Mouse (Mus musculus) cerebellum, adult 2 months (tissue): ENCODE measurements around the gene Ccdc40. TPM values are rescaled to one million over a fixed set of nuclear protein-coding genes. Genes with fewer than 3 reads are reported as not detected.
"Not testable (repeated sequence)": the region's sequence is repeated elsewhere in the genome, so short reads cannot be mapped to it uniquely, and the experiment has no call there.

Experiments
- DNase-seq, 2 experiments: peaks; one replicate each; pipeline ENCODE4 v3.0.0; 2021
- H3K27ac ChIP-seq: fragments of 200-500 bp; 2 replicates; pipeline ENCODE4 v1.5.1; 2012; ENCODE audit warnings: low read length, control low read depth, inconsistent platforms; ENCODE audit not compliant: insufficient read depth
- H3K27me3 ChIP-seq: fragments of 200-500 bp; 2 replicates; pipeline ENCODE4 v1.6.1; 2012; ENCODE audit warnings: inconsistent platforms, mild to moderate bottlenecking, low read length, moderate library complexity; ENCODE audit not compliant: control insufficient read depth, insufficient read depth
- H3K4me1 ChIP-seq: fragments of 200-500 bp; 2 replicates; pipeline ENCODE4 v1.6.1; 2011; ENCODE audit warnings: low read length; ENCODE audit not compliant: control insufficient read depth, insufficient read depth
- H3K4me3 ChIP-seq: fragments of 200-500 bp; replicated peaks from 2 replicates; pipeline ENCODE3; 2011; ENCODE audit warnings: mild to moderate bottlenecking, low read depth, low read length, control low read depth; ENCODE audit not compliant: insufficient read depth
- CTCF ChIP-seq: fragments of 200-500 bp; IDR thresholded peaks from 2 replicates; pipeline ENCODE4 v1.5.1; 2011; ENCODE audit warnings: low read depth, mild to moderate bottlenecking, control low read depth, low read length, moderate library complexity, borderline replicate concordance; ENCODE audit not compliant: insufficient read depth
- POLR2A ChIP-seq: fragments of 200-500 bp; IDR thresholded peaks from 2 replicates; pipeline ENCODE4 v1.6.1; 2011; ENCODE audit warnings: low read length, control low read depth, borderline replicate concordance; ENCODE audit not compliant: insufficient read depth
- WGBS: fragments of 180-500 bp; shearing (Covaris S2); methylation state at CpG from one replicate; pipeline ENCODE4 v1.1.7; 2018; 5-methylcytosine and 5-hydroxymethylcytosine counted together
- polyA plus RNA-seq: library from polyadenylated mRNA; depleted of rRNA; stranded (reverse); fragments of >200 nt; gene quantifications from 2 replicates; pipeline ENCODE4 v1.2.3, GENCODE M21; 2012

Gene Ccdc40
- polyA plus RNA-seq, 1 experiment, result 2.4 TPM

DNA sequence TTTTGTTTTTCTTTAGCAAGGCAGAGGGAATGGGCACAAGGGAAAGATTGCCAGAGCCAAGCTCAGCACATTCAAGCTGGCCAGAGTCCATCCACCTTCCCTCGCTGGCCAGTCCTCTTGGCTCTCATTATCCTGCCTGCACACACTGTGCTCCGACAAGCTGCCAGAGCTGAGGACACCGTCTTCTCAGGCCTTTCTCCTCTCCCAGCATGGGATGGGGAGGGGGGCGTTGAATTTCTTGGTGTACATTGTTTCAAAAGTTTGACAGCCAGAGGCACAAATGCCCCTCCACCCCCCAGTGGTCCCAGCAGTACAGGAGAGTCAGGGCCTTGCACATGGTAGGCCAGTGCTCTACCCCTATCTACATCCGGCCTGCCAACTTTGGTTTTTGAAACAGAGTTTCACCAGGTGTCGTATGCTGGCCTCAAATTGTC lies 38.9 kb downstream of the Ccdc40 start:
- Histone ChIP-seq H3K27ac (peak overlapping the region; percentile 59), H3K27me3 (no peaks in the 10 kb centered on the region), H3K4me1 (peaks cover 12% of the 10 kb centered on the region), H3K4me3 (no peak overlapping the region)
- DNase-seq, result peak; percentile 82 to 89
- TF ChIP-seq POLR2A (no peak), CTCF (no peak; the same call in 1 of the 2 replicates)
- 5% methylated on average over 6 of the region's 6 CpGs for WGBS

DNA sequence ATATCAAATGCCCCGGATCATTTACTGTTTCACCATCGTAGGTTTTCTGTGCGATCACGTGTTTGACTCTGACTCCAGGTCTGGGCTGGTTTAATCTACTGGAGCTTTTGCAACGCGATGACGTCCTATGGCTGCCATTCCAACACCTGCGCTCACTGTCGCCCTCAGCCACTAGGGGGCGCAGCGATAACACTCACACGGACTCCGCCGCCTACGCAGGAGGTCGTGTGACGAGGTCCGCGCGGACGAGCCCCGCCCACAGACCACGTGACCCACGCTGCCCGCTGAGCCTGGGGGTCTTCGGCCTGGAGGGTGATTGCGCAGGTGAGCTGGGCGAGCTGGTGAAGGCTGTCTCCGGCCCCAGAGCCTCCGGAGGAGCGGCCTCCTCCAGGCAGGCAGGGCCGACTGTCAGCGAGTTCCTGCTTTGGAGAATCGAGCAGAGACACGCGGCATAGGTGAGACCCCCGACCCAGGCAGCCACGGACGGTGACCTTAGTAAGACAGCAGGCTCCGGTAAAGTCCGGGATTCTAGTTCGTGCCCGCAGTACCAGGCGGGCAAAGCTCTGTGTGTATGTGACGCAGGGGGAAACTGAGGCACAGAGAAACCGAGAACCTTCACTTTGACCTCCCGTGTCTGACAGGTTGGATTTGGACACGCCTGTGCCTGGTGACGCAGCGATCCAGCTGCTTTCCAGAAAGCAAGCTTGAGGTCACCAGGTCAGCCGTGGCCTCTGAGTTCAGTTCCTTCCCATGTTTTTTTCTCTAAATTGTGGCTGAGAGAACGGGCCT lies 39.6 kb downstream of the Ccdc40 start, which contains the start of gene Gaa:
Gene Gaa (plus strand): TSS at position 120 of the 789 bp plus-strand sequence.
- Histone ChIP-seq H3K4me1 (peaks cover 12% of the 10 kb centered on the region), H3K27me3 (no peaks in the 10 kb centered on the region), H3K27ac (peak within 1 kb of the TSS; percentile 74), H3K4me3 (peak within 1 kb of the TSS; percentile 83)
- DNase-seq, result peak; percentile 93 to 97
- WGBS, result 5% methylated on average over 52 of the region's 52 CpGs
- TF ChIP-seq CTCF (peak; percentile 94), POLR2A (peak; percentile 68)

DNA sequence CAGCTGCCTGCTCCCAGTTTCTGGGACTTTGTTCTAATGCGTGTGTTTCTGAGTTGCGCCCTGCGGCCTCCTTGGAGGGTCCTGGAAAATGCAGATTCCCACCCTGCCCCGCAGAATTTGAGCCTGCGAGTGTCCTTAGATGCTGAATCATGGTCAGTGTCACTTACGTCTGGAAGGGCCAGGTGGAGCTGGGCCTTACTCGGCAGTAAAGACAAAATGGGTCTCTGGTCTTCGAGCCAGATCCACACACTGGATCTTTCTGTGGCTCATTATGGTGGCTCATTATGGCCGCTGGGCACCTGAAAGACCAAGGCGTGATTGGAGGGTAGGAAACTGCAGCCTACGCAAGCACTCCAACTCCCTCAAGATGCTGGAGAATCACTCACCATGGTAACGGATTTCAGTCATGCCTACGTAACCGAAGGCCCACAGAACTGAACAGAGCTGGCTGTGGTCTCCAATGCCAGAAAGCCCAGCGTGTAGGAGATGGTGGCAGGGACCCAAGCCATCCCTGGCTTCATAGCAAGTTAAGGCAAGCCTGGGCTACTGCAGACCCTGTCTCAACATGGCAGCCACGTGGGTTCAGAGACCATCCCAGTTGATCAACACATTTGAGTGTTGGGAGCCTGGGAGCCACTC lies 40.3 kb downstream of the Ccdc40 start:
- 64% methylated on average over 16 of the region's 16 CpGs for WGBS
- H3K4me3 ChIP-seq, result peak overlapping the region; percentile 83
- H3K27me3 ChIP-seq, result no peaks in the 10 kb centered on the region
- no peak for TF ChIP-seq CTCF
- TF ChIP-seq POLR2A, result no peak
- H3K4me1 ChIP-seq, result peaks cover 12% of the 10 kb centered on the region
- no peak overlapping the region for H3K27ac ChIP-seq
- peak; percentile 35 to 48 for DNase-seq

DNA sequence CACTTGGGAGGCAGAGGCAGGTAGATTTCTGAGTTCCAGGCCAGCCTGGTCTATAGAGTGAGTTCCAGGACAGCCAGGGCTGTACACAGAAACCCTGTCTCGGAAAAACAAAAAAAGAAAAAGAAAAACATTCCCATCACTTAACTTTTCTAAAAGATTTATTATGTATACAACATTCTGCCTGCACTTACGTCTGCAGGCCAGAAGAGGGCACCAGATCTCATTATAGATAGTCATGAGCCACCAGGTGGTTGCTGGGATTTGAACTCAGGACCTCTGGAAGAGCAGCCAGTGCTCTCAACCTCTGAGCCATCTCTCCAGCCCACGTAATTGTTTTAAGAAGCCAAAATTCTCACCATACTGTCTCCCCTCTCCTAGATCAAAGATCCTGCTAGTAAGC lies 44.1 kb downstream of the Ccdc40 start:
- TF ChIP-seq CTCF, result 0 out of 2 replicates have a peak, but pooled peaks have one; percentile 1
- DNase-seq, H3K4me1 ChIP-seq, H3K27ac ChIP-seq, H3K27me3 ChIP-seq, H3K4me3 ChIP-seq: not testable (repeated sequence)
- 76% methylated on average over 3 of the region's 3 CpGs for WGBS

DNA sequence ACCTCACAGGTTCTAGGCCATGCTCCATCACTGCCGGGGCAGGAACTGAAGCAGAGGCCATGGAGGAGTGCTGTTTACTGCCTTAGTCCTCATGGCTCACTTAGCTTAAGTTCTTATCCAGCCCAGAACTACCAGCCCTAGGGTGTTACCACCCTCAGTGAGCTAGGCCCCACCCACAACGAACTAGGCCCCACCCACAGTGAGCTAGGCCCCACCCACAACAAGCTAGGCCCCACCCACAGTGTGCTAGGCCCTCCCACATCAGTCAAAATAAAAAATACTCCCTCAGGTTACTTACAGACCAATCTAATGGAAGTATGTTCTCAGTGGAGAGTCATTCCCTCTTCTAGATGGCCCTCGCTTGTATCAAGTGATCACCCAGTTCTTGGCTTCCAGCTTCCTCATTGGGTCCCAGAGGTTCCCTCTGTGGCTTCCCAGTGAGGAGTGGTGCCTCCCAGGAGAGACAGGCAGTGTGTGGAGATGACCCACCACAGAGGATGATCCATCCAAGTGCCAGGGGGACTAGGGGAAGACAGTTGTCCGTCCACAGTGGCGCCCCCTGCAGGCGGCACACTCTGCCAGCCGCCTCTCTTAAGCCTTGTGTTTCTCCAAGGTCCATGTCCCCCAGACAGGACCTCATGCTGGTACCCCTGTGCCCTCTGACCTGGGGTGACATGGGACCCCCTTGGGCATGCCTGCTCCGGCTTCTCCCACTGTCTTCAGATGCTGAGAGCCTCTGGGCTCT lies 45.0 kb downstream of the Ccdc40 start:
- H3K4me3 ChIP-seq, result no peak overlapping the region
- peaks cover 5% of the 10 kb centered on the region for H3K4me1 ChIP-seq
- H3K27ac ChIP-seq, result no peak overlapping the region
- 90% methylated on average over 8 of the region's 8 CpGs for WGBS
- no peaks in the 10 kb centered on the region for H3K27me3 ChIP-seq
- DNase-seq, result no peak
- no peak for TF ChIP-seq POLR2A
- TF ChIP-seq CTCF, result peak; percentile 36

DNA sequence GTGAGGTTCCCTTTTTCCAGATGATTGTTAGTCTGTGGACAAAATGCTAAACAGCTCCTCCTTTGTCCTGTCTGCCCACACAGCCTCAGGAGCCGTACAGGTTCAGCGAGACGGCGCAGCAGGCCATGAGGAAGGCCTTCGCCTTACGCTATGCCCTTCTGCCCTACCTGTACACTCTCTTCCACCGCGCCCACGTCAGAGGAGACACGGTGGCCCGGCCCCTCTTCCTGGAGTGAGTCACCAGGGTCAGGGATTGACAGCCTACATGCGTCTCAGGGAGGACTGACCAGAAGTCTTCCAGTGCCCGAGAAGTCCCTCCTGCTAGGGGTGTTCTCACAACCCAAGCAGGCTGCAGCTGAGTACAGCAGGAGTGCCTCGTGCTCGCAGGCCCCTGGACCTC lies 52.7 kb downstream of the Ccdc40 start:
- 85% methylated on average over 15 of the region's 15 CpGs for WGBS
- DNase-seq, result no peak

DNA sequence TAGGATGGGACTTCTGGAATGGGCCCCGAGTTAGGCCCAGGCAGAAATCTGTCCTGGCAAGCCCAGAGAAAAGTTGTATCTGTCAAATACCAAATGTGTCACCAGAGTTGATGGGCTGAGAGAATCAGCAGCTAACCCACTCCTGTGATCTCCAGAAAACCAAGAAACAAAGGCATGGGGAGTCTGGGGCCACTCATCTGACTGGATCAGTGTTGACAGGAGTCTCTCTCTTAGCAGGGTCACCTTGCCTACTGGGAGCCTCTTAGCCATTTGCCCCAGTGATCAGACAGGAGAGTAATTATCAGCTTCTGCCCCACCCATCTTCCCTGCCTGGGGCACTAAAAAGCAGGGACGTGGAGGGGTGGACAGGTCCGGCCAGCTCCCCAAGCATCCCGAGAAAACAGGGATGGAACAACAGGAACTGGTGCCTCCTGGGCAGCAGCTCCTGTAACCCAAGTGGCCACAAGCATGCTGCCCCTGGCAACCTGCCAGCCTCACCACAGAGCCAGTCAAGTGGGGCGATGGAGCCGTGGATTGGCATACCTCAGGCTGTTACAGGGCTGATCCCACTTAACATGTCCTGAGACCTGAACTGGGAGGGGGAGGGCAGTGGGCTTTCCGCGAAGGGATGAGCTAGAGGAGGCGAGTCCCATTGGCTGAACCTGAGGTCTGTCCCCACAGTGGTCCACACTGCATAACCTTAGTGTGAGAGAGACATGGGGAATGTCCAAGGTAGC lies 57.6 kb downstream of the Ccdc40 start:
- TF ChIP-seq CTCF (no peak), POLR2A (no peak)
- no peaks in the 10 kb centered on the region for H3K27me3 ChIP-seq
- H3K4me3 ChIP-seq, result no peak overlapping the region
- no peak overlapping the region for H3K27ac ChIP-seq
- DNase-seq, result peak; percentile 50
- H3K4me1 ChIP-seq, result peaks cover 3% of the 10 kb centered on the region; the same call in 1 of the 2 replicates
- 42% methylated on average over 9 of the region's 9 CpGs for WGBS

More for the DNA sequence above, 52.7 kb downstream of the Ccdc40 start:
- Histone ChIP-seq H3K27me3 (no peaks in the 10 kb centered on the region), H3K4me3 (no peak overlapping the region), H3K27ac (no peak overlapping the region), H3K4me1 (no peaks in the 10 kb centered on the region)
- TF ChIP-seq CTCF, result no peak
